Comparison of ENCODE assay signal across 9 mouse cellular contexts in the genomic region with DNA sequence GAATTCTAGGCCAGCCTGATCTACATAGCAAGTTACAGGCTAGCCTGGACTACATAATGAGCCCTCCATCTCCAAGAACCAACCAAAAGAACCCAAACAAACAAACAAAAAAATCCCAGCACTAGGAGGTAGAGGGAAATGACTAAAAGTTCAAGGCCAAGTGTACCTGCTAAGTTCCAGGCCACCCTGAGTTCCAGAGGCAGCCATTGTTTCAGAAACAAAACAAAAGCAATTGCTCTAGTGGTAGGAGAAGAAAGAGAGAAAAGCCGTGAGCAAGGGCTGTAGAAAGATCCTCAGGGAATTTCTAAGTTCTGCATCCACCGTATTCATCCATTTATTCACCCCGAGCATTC. TPM values are rescaled to one million over a fixed set of nuclear protein-coding genes. Genes with fewer than 3 reads are reported as not detected.
DNase-seq lines count a peak whose midpoint lies in the region; ATAC-seq and TF ChIP-seq lines count a peak whose summit lies in the region.
"Had no signal": no experiment of that assay in that cellular context is flagged by ENCODE, and none has a peak within 500 bp of the region (broad histone marks: within the 10 kb centered on the region; RNA-seq: fewer than 3 reads in every experiment).

No protein-coding gene starts in this region.

- peak overlapping the region; percentile 96 for H3K27ac ChIP-seq in layer of hippocampus, adult 2 months
- H3K27ac ChIP-seq in embryonic facial prominence, embryonic 10.5 days (replicated peaks), result peak overlapping the region; percentile 95
- peak overlapping the region; percentile 93 for H3K27ac ChIP-seq in intestine, embryonic 14.5 days (ENCODE audit: low read depth)
- H3K27ac ChIP-seq in neural tube, embryonic 12.5 days, result peak overlapping the region; percentile 92

- no peaks in the 10 kb centered on the region for H3K9me3 ChIP-seq in embryonic facial prominence, embryonic 10.5 days
- H3K9me3 ChIP-seq in intestine, embryonic 14.5 days (ENCODE audit: control insufficient read depth, low read length), result no peaks in the 10 kb centered on the region
- no peaks in the 10 kb centered on the region for H3K9me3 ChIP-seq in neural tube, embryonic 12.5 days

- TF ChIP-seq CTCF in layer of hippocampus, adult 2 months (conservative IDR thresholded peaks at IDR 0.05), result no peak

- no peak for ATAC-seq in intestine, embryonic 14.5 days (replicated peaks; ENCODE audit: low FRiP score, low TSS enrichment, low read depth)
- no peak for ATAC-seq in neural tube, embryonic 12.5 days (ENCODE audit: low FRiP score, low read depth)
- ATAC-seq in megakaryocyte progenitor cell, adult 5-6 weeks (replicated peaks; ENCODE audit: poor library complexity), result no peak

- H3K4me1 ChIP-seq in embryonic facial prominence, embryonic 10.5 days, result peaks cover 24% of the 10 kb centered on the region
- H3K4me1 ChIP-seq in intestine, embryonic 14.5 days (replicated peaks; ENCODE audit: control insufficient read depth, insufficient read depth, low read length), result peaks cover 3% of the 10 kb centered on the region; the same call in 1 of the 2 replicates
- no peaks in the 10 kb centered on the region; the same call in 1 of the 2 replicates for H3K4me1 ChIP-seq in neural tube, embryonic 12.5 days

- H3K4me2 ChIP-seq in intestine, embryonic 14.5 days (ENCODE audit: low read length), result peak overlapping the region; percentile 70
- H3K4me2 ChIP-seq in neural tube, embryonic 12.5 days (replicated peaks), result peak overlapping the region; percentile 98

- peaks cover 3% of the 10 kb centered on the region; the same call in 1 of the 2 replicates for H3K36me3 ChIP-seq in embryonic facial prominence, embryonic 10.5 days (replicated peaks)
- 0 out of 2 replicates have a peak, but pooled peaks cover 12% of the 10 kb centered on the region for H3K36me3 ChIP-seq in intestine, embryonic 14.5 days (ENCODE audit: control insufficient read depth, insufficient read depth, low read length)
- peaks cover 3% of the 10 kb centered on the region; the same call in 1 of the 2 replicates for H3K36me3 ChIP-seq in neural tube, embryonic 12.5 days

- H3K9ac ChIP-seq in intestine, embryonic 14.5 days (ENCODE audit: low read length), result peak overlapping the region; percentile 82
- peak overlapping the region; percentile 95 for H3K9ac ChIP-seq in neural tube, embryonic 12.5 days

- DNase-seq in layer of hippocampus, adult 2 months (ENCODE audit: low spot score in 2 of 2), result no peak
- DNase-seq in layer of hippocampus, postnatal 36 days, result no peak
- DNase-seq in embryonic facial prominence, embryonic 10.5 days (ENCODE audit: low spot score), result no peak
- DNase-seq in intestine, embryonic 14.5 days (ENCODE audit: low spot score), result no peak
- DNase-seq in cerebellum, adult 11 months, result no peak
- DNase-seq in thymus, postnatal 14 days, result no peak

- H3K27me3 ChIP-seq in embryonic facial prominence, embryonic 10.5 days (replicated peaks; ENCODE audit: low read depth, poor library complexity, severe bottlenecking), result no peaks in the 10 kb centered on the region
- H3K27me3 ChIP-seq in intestine, embryonic 14.5 days (replicated peaks; ENCODE audit: control insufficient read depth, insufficient read depth, low read length), result no peaks in the 10 kb centered on the region
- H3K27me3 ChIP-seq in neural tube, embryonic 12.5 days (replicated peaks), result no peaks in the 10 kb centered on the region

- H3K4me3 ChIP-seq in layer of hippocampus, adult 2 months, result peak overlapping the region; percentile 87
- peak overlapping the region; percentile 94 for H3K4me3 ChIP-seq in embryonic facial prominence, embryonic 10.5 days
- H3K4me3 ChIP-seq in intestine, embryonic 14.5 days (ENCODE audit: low read depth, low read length), result peak overlapping the region; percentile 72
- peak overlapping the region; percentile 86 for H3K4me3 ChIP-seq in neural tube, embryonic 12.5 days

- WGBS in embryonic facial prominence, embryonic 10.5 days, result 0% methylated on average over 3 of the region's 3 CpGs
- 2% methylated on average over 3 of the region's 3 CpGs for WGBS in intestine, embryonic 14.5 days
- 0% methylated on average over 3 of the region's 3 CpGs for WGBS in neural tube, embryonic 12.5 days

RNA-seq across cellular contexts. Expression of a gene that starts 1.8 kb away (rescaled TPM):
- 10 to 100 TPM; 25.5 to 25.8 TPM for total RNA-seq in layer of hippocampus, adult 2 months (2021)
- total RNA-seq in layer of hippocampus, postnatal 36 days (2021), result 10 to 100 TPM; 23.5 to 23.9 TPM
- 65.4 and 68.5 TPM in 2 replicates for polyA plus RNA-seq in embryonic facial prominence, embryonic 10.5 days (2016; fragmentation: Nextera tagmentation; extraction: Ambion mirVana)
- 59.4 and 65.7 TPM in 2 replicates for polyA plus RNA-seq in intestine, embryonic 14.5 days (2014; fragmentation: Nextera tagmentation; extraction: Ambion mirVana)
- 79.9 and 84.8 TPM in 2 replicates for polyA plus RNA-seq in neural tube, embryonic 12.5 days (2016; fragmentation: Nextera tagmentation; extraction: Ambion mirVana)
- total RNA-seq in megakaryocyte progenitor cell, adult 5-6 weeks (2015), result 29.0 and 31.6 TPM in 2 replicates
- total RNA-seq in megakaryocyte progenitor cell, adult 5-6 weeks (2017), result 23.3 and 24.6 TPM in 2 replicates

RNA-seq across cellular contexts. Expression of a gene that starts 26.0 kb away (rescaled TPM):
- total RNA-seq in layer of hippocampus, adult 2 months (2021), result 10 to 100 TPM in 1 of 2 experiments, 1 to 10 TPM in 1; 8.5 to 10.6 TPM
- 10 to 100 TPM; 11.9 to 12.1 TPM for total RNA-seq in layer of hippocampus, postnatal 36 days (2021)
- 0.15 and 0.36 TPM in 2 replicates for polyA plus RNA-seq in embryonic facial prominence, embryonic 10.5 days (2016; fragmentation: Nextera tagmentation; extraction: Ambion mirVana)
- not detected in 2 replicates for polyA plus RNA-seq in intestine, embryonic 14.5 days (2014; fragmentation: Nextera tagmentation; extraction: Ambion mirVana)
- 0.67 and 0.79 TPM in 2 replicates for polyA plus RNA-seq in neural tube, embryonic 12.5 days (2016; fragmentation: Nextera tagmentation; extraction: Ambion mirVana)
- total RNA-seq in megakaryocyte progenitor cell, adult 5-6 weeks (2015), result not detected in 2 replicates
- total RNA-seq in megakaryocyte progenitor cell, adult 5-6 weeks (2017), result not detected in 2 replicates
- total RNA-seq: adrenal gland, postnatal 36 days had no signal

RNA-seq across cellular contexts. Expression of a gene that starts 56.6 kb away (rescaled TPM):
- 10 to 100 TPM; 11.2 to 11.7 TPM for total RNA-seq in layer of hippocampus, adult 2 months (2021)
- total RNA-seq in layer of hippocampus, postnatal 36 days (2021), result 10 to 100 TPM; 12.6 to 15.1 TPM
- 16.4 and 17.0 TPM in 2 replicates for polyA plus RNA-seq in embryonic facial prominence, embryonic 10.5 days (2016; fragmentation: Nextera tagmentation; extraction: Ambion mirVana)
- 162 and 165 TPM in 2 replicates for polyA plus RNA-seq in intestine, embryonic 14.5 days (2014; fragmentation: Nextera tagmentation; extraction: Ambion mirVana)
- 27.2 and 27.6 TPM in 2 replicates for polyA plus RNA-seq in neural tube, embryonic 12.5 days (2016; fragmentation: Nextera tagmentation; extraction: Ambion mirVana)
- 9.6 and 15.8 TPM in 2 replicates for total RNA-seq in megakaryocyte progenitor cell, adult 5-6 weeks (2015)
- 8.9 and 11.0 TPM in 2 replicates for total RNA-seq in megakaryocyte progenitor cell, adult 5-6 weeks (2017)

Comparison
In these comparisons a context has a peak if more than half of its experiments do, and no peak if none do; other contexts are left out.
1. RNA of a gene that starts 26.0 kb away (total RNA-seq): 11.9 to 12.1 TPM in layer of hippocampus, postnatal 36 days and 8.5 to 10.6 TPM in layer of hippocampus, adult 2 months; not detected in megakaryocyte progenitor cell, adult 5-6 weeks; every median in the first group is over 4 times any median in the second.
2. Peak in every context shown above with its lines, with median percentiles within 50 percentile points of each other: H3K27ac ChIP-seq and H3K4me3 ChIP-seq.